Mouse (Mus musculus) E14TG2a.4 (cell line): ENCODE results near the gene C2.
A peak's percentile ranks its signal among the peaks of the same experiment; 100 is the strongest.

ENCODE experiments used
- H3K27me3 ChIP-seq: 2 replicates; pipeline ENCODE4 v1.6.1; 2014; ENCODE audit warnings: low read length, control low read depth; ENCODE audit not compliant: insufficient read depth
- H3K36me3 ChIP-seq: 2 replicates; pipeline ENCODE4 v1.6.1; 2014; ENCODE audit warnings: low read length, control low read depth; ENCODE audit not compliant: insufficient read depth
- H3K4me1 ChIP-seq: replicated peaks from 2 replicates; pipeline ENCODE4 v1.6.1; 2014; ENCODE audit warnings: low read depth, low read length, control low read depth
- H3K4me3 ChIP-seq: replicated peaks from 2 replicates; pipeline ENCODE4 v1.5.1; 2014; ENCODE audit warnings: mild to moderate bottlenecking, low read length
- H3K9me3 ChIP-seq: 2 replicates; pipeline ENCODE4 v1.6.1; 2014; ENCODE audit warnings: low read length, control low read depth
- CTCF ChIP-seq: conservative IDR thresholded peaks from 2 replicates; pipeline ENCODE4 v1.5.1; 2014; ENCODE audit warnings: low read length
- NANOG ChIP-seq: IDR thresholded peaks from 2 replicates; pipeline ENCODE4 v1.6.1; 2014; ENCODE audit warnings: borderline replicate concordance, low read length, mixed read lengths
- POU5F1 ChIP-seq: IDR thresholded peaks from 2 replicates; pipeline ENCODE4 v1.6.1; 2014; ENCODE audit warnings: low read length, borderline replicate concordance

C2 gene

DNA sequence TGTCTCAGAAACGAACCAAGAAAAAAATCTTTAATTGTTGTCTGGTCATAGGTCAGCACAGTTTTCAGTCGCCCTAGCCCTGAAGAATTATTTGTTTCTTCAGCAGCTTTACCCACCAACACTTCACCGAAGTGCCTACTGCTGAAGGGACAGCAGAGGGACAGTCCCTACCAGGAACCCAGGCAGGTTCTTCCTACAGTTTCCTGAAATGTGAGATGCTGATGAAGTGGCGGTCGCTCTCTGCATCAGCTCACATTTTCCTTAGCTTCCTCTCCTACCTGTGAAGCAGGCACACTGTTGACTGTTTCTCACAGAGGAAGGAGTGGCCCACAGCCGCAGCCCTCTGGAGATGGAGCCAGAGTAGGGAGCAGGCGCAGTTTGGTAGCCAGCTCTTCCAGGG, 32.1 kb downstream of the C2 start:
- H3K36me3 ChIP-seq, result no peaks in the 10 kb centered on the region
- H3K4me3 ChIP-seq, result no peak overlapping the region
- H3K4me1 ChIP-seq, result no peaks in the 10 kb centered on the region
- no peaks in the 10 kb centered on the region for H3K9me3 ChIP-seq
- peaks cover 17% of the 10 kb centered on the region for H3K27me3 ChIP-seq
- no peak for TF ChIP-seq CTCF
- no peak for TF ChIP-seq POU5F1
- no peak for TF ChIP-seq NANOG

GRCm38 (mm10) chr17:34862416-34863081, 35.5 kb downstream of the C2 start, which contains the start of gene Cfb:
TSS of gene Cfb (minus strand) at chr17:34862518.
- H3K27me3 ChIP-seq, result peaks cover 17% of the 10 kb centered on the region
- no peak within 1 kb of the TSS for H3K4me3 ChIP-seq
- no peak for TF ChIP-seq POU5F1
- no peaks in the 10 kb centered on the region for H3K9me3 ChIP-seq
- peaks cover 3% of the 10 kb centered on the region for H3K4me1 ChIP-seq
- peaks cover 20% of the 10 kb centered on the region for H3K36me3 ChIP-seq

GRCm38 (mm10) chr17:34861704-34862415, 36.2 kb downstream of the C2 start:
- Histone ChIP-seq H3K4me1 (peaks cover 10% of the 10 kb centered on the region), H3K36me3 (peaks cover 27% of the 10 kb centered on the region), H3K4me3 (no peak overlapping the region), H3K9me3 (no peaks in the 10 kb centered on the region), H3K27me3 (peaks cover 17% of the 10 kb centered on the region)
- TF ChIP-seq POU5F1, result no peak
- no peak for TF ChIP-seq NANOG
- TF ChIP-seq CTCF, result no peak

DNA sequence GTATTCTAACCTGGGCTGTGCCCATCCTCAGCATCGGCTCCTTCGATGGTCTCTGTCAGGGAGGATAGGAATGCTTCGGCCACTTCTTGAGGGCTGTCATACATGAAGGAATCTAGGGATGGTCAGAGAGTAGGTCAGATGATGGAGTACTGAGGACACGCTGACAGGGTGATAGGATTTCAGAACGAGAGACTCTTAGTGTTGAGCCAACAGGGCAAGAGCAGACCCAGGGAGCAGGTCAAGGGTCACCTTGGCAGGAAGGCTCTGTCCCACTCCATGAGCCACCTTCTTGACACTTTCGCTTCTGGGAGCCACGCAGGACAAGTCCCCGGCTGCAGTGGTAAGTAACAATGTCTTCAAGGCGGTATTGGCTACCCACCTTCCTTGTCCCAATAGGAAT, 37.6 kb downstream of the C2 start:
- Histone ChIP-seq H3K4me1 (peaks cover 14% of the 10 kb centered on the region), H3K9me3 (no peaks in the 10 kb centered on the region), H3K36me3 (peaks cover 40% of the 10 kb centered on the region), H3K27me3 (peaks cover 17% of the 10 kb centered on the region), H3K4me3 (no peak overlapping the region)
- no peak for TF ChIP-seq CTCF
- no peak for TF ChIP-seq POU5F1
- no peak for TF ChIP-seq NANOG

DNA sequence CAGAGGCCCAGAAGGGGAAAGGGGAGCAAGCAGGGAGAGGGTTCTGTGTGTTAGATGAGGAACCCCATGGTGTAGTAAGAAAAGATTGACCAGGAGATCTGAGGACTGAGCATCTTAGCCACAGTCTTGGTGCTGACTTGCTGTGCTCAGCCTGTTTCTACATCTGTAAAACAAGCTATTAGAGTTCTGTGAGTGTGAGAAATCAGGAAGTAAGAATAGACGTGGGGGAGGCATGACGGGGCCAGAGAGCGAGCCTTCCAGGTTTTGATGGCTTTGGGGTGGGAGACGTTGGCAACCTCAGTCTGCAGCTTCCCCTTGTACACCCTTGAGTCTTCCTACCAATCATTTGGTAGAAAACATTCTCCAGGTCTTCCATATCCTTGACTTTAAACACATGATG, 39.4 kb downstream of the C2 start:
- TF ChIP-seq CTCF (no peak), NANOG (no peak), POU5F1 (no peak)
- H3K9me3 ChIP-seq, result no peaks in the 10 kb centered on the region
- H3K27me3 ChIP-seq, result peaks cover 15% of the 10 kb centered on the region
- H3K4me3 ChIP-seq, result no peak overlapping the region
- peaks cover 16% of the 10 kb centered on the region for H3K4me1 ChIP-seq
- peaks cover 59% of the 10 kb centered on the region for H3K36me3 ChIP-seq

DNA sequence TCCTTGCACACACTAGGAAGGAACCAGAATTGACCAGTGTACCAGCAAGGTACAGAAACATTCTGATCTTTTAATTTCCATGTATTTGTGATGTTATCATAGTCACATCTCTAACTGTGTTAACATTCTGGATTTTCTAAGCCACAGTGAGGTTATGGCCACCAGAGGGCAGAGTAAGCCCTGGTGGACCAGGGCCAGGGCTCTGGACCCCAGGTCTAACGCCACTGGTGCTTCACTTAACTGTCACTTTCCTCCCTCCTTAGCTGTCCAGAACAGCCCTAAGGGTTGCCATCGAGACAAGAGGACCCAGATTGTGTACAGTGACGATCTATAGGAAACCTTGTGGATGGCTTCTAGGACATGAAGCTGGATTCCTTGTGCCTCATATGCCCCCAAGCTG, 42.2 kb downstream of the C2 start:
- Histone ChIP-seq H3K9me3 (no peaks in the 10 kb centered on the region), H3K4me3 (no peak overlapping the region), H3K4me1 (peaks cover 37% of the 10 kb centered on the region), H3K36me3 (peaks cover 86% of the 10 kb centered on the region), H3K27me3 (no peaks in the 10 kb centered on the region)
- no peak for TF ChIP-seq NANOG
- no peak for TF ChIP-seq POU5F1
- peak; percentile 63 for TF ChIP-seq CTCF

- TF ChIP-seq POU5F1, result no peak
- no peak for TF ChIP-seq NANOG
- TF ChIP-seq CTCF, result no peak
- Histone ChIP-seq H3K9me3 (no peaks in the 10 kb centered on the region), H3K36me3 (peaks cover 86% of the 10 kb centered on the region), H3K4me3 (no peak overlapping the region), H3K4me1 (peaks cover 41% of the 10 kb centered on the region), H3K27me3 (no peaks in the 10 kb centered on the region)
Observed at GRCm38 (mm10) chr17:34854761-34855160, 43.3 kb downstream of the C2 start.

- Histone ChIP-seq H3K36me3 (peaks cover 78% of the 10 kb centered on the region), H3K9me3 (no peaks in the 10 kb centered on the region), H3K4me3 (no peak overlapping the region), H3K4me1 (peaks cover 52% of the 10 kb centered on the region), H3K27me3 (no peaks in the 10 kb centered on the region)
- TF ChIP-seq CTCF, result no peak
- TF ChIP-seq NANOG, result no peak
- TF ChIP-seq POU5F1, result no peak
Observed at GRCm38 (mm10) chr17:34853511-34853910, 44.6 kb downstream of the C2 start.

- Histone ChIP-seq H3K9me3 (no peaks in the 10 kb centered on the region), H3K27me3 (no peaks in the 10 kb centered on the region), H3K4me1 (peaks cover 38% of the 10 kb centered on the region), H3K4me3 (peak overlapping the region; percentile 99), H3K36me3 (peaks cover 75% of the 10 kb centered on the region)
- no peak for TF ChIP-seq CTCF
- no peak for TF ChIP-seq NANOG
- no peak for TF ChIP-seq POU5F1
Observed at GRCm38 (mm10) chr17:34850517-34851125, 47.4 kb downstream of the C2 start.
